Mouse (Mus musculus) duodenum, adult 2 months (tissue): ENCODE results near the gene Slc16a14. TPM values are rescaled to one million over a fixed set of nuclear protein-coding genes. Genes with fewer than 3 reads are reported as not detected.

ENCODE experiments used
- polyA plus RNA-seq: library from polyadenylated mRNA; depleted of rRNA; stranded (reverse); fragments of >200 nt; gene quantifications from 2 replicates; pipeline ENCODE4 v1.2.3, GENCODE M21; 2012; ENCODE audit warnings: low replicate concordance; rRNA removed

Gene Slc16a14
- polyA plus RNA-seq: not detected in 2 replicates

DNA sequence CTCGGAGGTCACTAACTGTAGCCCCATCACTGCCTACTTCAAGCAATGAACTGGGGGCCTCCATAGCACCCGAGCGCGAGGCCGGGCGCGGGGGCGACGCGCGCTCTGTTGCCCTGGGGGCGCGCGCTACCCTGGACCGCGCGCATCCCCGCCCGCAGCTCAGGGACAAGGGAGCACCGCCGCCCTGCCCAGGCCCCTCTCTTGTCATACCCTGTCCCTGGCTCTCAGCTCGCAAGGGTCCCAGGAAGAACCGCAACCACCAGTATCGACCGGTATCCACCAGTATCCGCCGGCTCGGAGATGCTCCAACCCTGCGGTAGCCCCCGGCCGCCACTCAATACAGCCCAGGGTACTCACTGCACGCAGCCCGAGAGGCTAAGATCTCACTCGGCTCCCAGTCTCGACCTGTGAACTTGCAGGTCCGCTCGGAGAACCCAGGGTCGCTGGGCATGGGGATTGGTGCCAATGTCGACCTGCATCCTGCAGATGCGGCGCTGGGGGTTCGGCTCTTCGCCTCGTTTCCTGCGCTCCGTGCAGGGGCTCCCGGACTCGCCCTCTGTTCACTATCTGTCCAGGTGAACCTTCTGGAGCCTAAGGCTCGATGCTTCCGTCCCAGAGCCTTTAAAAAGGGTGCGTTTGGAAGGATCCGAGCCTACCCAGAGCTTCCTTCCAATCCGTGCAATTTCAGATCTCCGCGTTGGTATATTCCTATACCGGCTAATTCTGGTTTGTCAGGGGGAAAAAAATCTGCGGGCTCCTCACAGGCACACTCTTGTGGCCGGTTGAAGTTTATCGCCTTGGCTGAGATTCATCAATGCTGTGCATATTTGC is at the start of gene Slc16a14:
Slc16a14 (minus strand) TSS at position 632 of the 831 bp plus-strand sequence.

Other genes starting within 250 kb of the Slc16a14 start
- 2.1 and 2.6 TPM in 2 replicates for gene Dner, start 238.9 kb downstream of the Slc16a14 start, polyA plus RNA-seq
- 1.9 and 3.0 TPM in 2 replicates for gene Fbxo36, start 95.3 kb downstream of the Slc16a14 start, polyA plus RNA-seq
- 2.5 and 2.9 TPM in 2 replicates for gene Trip12, start 94.6 kb downstream of the Slc16a14 start, polyA plus RNA-seq
- not detected in 2 replicates for gene Gm10553, start 165.0 kb upstream of the Slc16a14 start, polyA plus RNA-seq
- gene A530032D15Rik, start 174.7 kb upstream of the Slc16a14 start, polyA plus RNA-seq: not detected in 2 replicates